Mouse (Mus musculus): Measurements from ENCODE around the gene Clec3b. TPM values are rescaled to one million over a fixed set of nuclear protein-coding genes. Genes with fewer than 3 reads are reported as not detected.

The Clec3b gene
- total RNA-seq, 1 experiment from 2014 or later = 11.4 TPM

Other genes with a start within 250 kb of the Clec3b start
- gene Zfp105, start 227.9 kb upstream of the Clec3b start, total RNA-seq (2021) = 5.3 and 6.3 TPM in 2 replicates
- gene 1110059G10Rik, start 199.9 kb upstream of the Clec3b start, total RNA-seq (2021) = 17.9 and 28.3 TPM in 2 replicates
- 4.2 and 6.1 TPM in 2 replicates for gene Kif15, start 199.9 kb upstream of the Clec3b start, total RNA-seq (2021)
- gene Tmem42, start 129.6 kb upstream of the Clec3b start, total RNA-seq (2021) = 21.7 and 25.2 TPM in 2 replicates
- 0.86 and 2.1 TPM in 2 replicates for gene Tgm4, start 116.2 kb upstream of the Clec3b start, total RNA-seq (2021)
- 77.8 and 87.8 TPM in 2 replicates for gene Zdhhc3, start 37.7 kb upstream of the Clec3b start, total RNA-seq (2021)
- gene Exosc7, start 37.7 kb upstream of the Clec3b start, total RNA-seq (2021) = 42.9 and 50.9 TPM in 2 replicates
- 0.12 and 0.24 TPM in 2 replicates for gene Cdcp1, start 65.1 kb downstream of the Clec3b start, total RNA-seq (2021)
- gene Tmem158, start 109.8 kb downstream of the Clec3b start, total RNA-seq (2021) = 7.9 and 9.5 TPM in 2 replicates
- 68.1 and 42,328 TPM in 2 replicates for gene Lars2, start 216.0 kb downstream of the Clec3b start, total RNA-seq (2021)

All from adrenal gland, postnatal 25 days (tissue).